Mouse (Mus musculus) erythroblast, adult 5-6 weeks (primary cell): Measurements from ENCODE around the gene Rhoc. TPM values are rescaled to one million over a fixed set of nuclear protein-coding genes. Genes with fewer than 3 reads are reported as not detected.

Source experiments
- ATAC-seq: replicated peaks from 2 replicates; pipeline ENCODE4 v1.8.0; 2016; ENCODE audit warnings: moderate number of reproducible peaks, mild to moderate bottlenecking, moderate TSS enrichment, inconsistent platforms; ENCODE audit not compliant: poor library complexity, low FRiP score, severe bottlenecking
- total RNA-seq, 2 experiments: library from RNA; stranded (forward) in 1 of 2; stranded (reverse) in 1 of 2; fragments of 150-400 nt in 1 of 2; fragments of 200-764, 138-1000 nt in 1 of 2; gene quantifications; 2 replicates each; pipeline versions ENCODE4 v1.2.3 to v1.2.4; 2015 to 2017; ENCODE audit warnings: low replicate concordance in 2 of 2

Rhoc gene
- total RNA-seq (2015; ENCODE audit: low replicate concordance) (not detected in 2 replicates), total RNA-seq (2017; ENCODE audit: low replicate concordance) (1.3 and 2.4 TPM in 2 replicates)

- no peak for ATAC-seq
These were observed at the start of gene Rhoc for GRCm38 (mm10) chr3:104788075-104788474. Rhoc (plus strand) TSS chr3:104788375.

DNA sequence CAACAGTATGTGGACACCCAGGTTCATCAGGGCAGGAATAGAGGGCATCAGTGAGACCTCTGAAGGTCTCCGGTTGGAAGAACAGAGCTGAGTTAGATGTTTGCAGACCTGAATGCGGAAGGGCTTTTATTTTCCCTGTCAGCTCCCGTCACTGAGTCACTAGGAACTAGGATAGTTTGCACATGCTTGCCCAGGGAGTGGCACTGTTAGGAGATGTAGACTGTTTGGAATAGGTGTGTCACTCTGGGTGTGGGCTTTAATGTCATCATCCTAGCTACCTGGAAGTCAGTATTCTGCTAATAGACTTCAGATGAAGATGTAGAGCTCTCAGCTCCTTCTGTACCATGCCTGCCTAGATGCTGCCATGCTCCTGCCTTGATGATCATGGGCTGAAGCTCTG lies 46.2 kb upstream of the Rhoc start:
- ATAC-seq, result no peak

GRCm38 (mm10) chr3:104743161-104743560 lies 45.0 kb upstream of the Rhoc start:
- ATAC-seq, result no peak

GRCm38 (mm10) chr3:104743864-104744263 lies 44.3 kb upstream of the Rhoc start:
- no peak for ATAC-seq

- ATAC-seq, result peak; percentile 80
These were observed 35.3 kb upstream of the Rhoc start for GRCm38 (mm10) chr3:104752845-104753244.

DNA sequence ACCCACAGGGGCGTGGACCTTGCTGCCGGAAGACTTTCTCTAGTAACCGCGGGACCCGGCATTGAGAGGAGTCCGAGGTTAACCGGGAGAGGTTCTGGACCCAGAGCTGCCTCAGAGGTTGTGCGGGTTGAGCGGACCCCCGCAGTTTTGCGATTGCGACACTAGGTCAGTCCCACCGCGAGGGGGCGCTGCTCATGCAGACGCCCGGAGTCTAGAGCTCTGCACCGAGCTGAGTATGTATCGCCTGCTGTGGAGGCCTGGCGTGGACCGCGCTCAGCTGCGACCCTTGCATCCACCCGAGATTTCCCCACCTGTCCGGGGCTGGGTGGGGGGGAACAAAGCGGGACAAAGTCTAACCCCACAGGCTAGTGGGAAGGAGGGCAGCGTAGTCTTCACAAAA lies 29.8 kb upstream of the Rhoc start:
- ATAC-seq, result peak; percentile 53

DNA sequence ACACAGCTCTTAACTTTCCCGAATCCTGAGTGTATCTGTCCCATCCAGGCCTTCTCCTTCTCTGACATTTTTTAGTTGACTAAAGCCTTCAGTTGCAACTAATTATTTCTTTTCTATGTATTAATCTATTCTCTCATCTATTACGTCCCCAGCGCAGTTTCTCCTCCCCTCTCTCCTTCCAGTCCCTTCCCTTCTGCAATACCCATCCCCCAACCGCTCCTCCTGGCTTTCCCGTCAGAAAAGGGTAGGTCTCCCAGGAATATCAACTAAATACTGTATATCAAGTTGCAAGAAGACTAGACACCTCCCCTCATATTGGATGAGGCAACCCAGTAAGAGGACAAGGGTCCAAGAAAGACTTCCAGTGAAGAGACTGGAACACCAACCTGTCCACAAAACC lies 29.3 kb upstream of the Rhoc start:
- no peak for ATAC-seq

- peak; percentile 83 for ATAC-seq
These were observed 25.9 kb upstream of the Rhoc start for GRCm38 (mm10) chr3:104762103-104762863.

- ATAC-seq, result no peak
These were observed 23.2 kb upstream of the Rhoc start for GRCm38 (mm10) chr3:104765021-104765420.

DNA sequence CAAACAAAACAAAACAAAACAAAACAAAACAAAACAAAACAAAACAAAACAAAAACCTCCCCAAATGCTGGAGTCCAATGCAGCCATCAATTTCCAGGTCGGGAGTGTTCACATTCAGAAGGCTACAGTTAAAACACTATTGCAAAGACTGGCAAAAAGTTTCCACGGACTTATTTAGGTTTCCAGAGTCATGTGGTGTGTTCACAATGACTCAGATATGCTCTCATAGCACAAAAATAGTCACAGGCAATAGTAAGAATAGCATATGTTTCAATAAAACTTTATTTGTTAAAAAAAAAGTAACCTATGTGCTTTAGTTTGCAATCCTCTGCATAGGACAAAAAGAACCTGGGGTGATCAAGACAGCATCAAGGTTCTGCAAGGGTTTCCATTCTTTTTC lies 21.0 kb upstream of the Rhoc start:
- no peak for ATAC-seq

- ATAC-seq, result no peak
These were observed 20.5 kb upstream of the Rhoc start for GRCm38 (mm10) chr3:104767716-104768115.

DNA sequence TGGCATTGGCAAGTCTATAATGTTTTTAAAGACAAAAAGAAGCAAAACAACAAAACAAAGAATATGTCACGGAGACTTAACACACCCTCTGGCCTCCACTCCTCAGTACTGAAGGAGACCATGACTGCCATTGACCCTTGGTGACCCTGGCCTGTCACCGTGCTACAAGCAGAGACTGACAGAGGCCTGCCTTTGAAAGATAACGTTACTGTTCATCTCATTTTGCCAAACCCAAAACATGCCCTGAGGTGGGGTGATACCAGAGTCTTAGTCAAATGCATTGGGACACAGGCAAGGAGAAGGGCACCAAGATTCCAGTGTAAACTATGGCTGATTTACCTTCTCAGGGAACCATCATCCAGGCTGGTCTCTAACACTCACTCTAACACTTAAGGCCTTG lies 19.0 kb upstream of the Rhoc start:
- peak; percentile 83 for ATAC-seq

GRCm38 (mm10) chr3:104770035-104770434 lies 18.1 kb upstream of the Rhoc start:
- ATAC-seq, result peak; percentile 57

- no peak for ATAC-seq
These were observed 17.3 kb upstream of the Rhoc start for GRCm38 (mm10) chr3:104770918-104771317.

GRCm38 (mm10) chr3:104771460-104771859 lies 16.7 kb upstream of the Rhoc start:
- no peak for ATAC-seq

DNA sequence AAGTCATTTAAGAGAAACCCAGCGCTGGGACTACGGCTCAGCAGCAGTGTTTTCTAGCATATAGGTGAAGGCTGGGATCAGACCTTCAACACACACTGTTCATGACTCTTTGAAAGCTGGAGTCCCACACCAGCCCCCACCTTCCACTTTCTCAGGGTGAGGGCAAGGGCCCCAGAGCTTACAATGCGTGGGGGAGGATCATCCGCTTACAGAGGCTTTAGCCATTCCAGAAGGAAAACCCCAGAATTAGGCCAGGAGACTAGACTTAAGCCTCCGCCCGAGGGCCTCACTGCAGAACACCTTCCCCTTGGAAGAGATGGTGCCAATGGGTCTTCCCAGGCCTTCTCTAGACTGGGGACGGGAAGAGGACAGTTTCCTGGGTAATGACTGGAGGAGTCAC lies 14.9 kb upstream of the Rhoc start:
- ATAC-seq, result no peak

DNA sequence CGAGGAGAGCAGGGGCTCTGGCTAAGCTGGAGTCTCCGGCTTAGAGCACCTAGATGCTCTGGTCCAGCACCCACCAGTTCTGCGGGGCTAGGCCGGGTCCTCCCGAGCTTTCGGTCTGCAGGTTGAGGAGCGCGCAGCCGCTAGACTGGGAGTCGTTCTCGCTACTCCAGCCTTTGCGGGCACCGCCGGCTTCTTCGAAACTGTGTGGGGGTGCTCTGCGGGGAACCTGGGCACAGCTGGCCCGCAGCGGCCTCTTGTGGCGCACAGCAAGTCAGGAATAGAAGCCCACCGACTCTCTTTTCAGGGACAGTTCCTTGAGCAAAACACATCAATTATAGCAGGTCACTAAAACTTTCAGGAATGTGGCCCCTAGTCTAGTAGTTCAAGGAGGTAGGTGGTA lies 10.8 kb upstream of the Rhoc start:
- ATAC-seq, result no peak

- peak; percentile 59; the same call in 1 of the 2 replicates for ATAC-seq
These were observed 8.2 kb upstream of the Rhoc start for GRCm38 (mm10) chr3:104779949-104780348.

GRCm38 (mm10) chr3:104780561-104781420 lies 7.4 kb upstream of the Rhoc start, which contains the start of gene Ppm1j:
Ppm1j (plus strand) TSS chr3:104781056.
- ATAC-seq, result no peak

GRCm38 (mm10) chr3:104781471-104781903 lies 6.7 kb upstream of the Rhoc start, which contains the start of gene Fam19a3:
Fam19a3 (minus strand) TSS chr3:104781840.
- no peak for ATAC-seq
